Mouse (Mus musculus) liver, adult 2 months (tissue): ENCODE measurements at regions not wholly inside any gene's neighbourhood (a gene's known extent, or its start where the extent isn't known, plus 50 kb on each side); places are given as distances from the start of the nearest gene placed in this dataset.
"Not testable (repeated sequence)": the region's sequence is repeated elsewhere in the genome, so short reads cannot be mapped to it uniquely, and the experiment has no call there.

Experiments used
- CTCF ChIP-seq: fragments of 200-500 bp; IDR thresholded peaks from 2 replicates; pipeline ENCODE4 v1.5.1; 2011; ENCODE audit warnings: low read depth, low read length, control low read depth
- POLR2A ChIP-seq: fragments of 200-500 bp; IDR thresholded peaks from 2 replicates; pipeline ENCODE4 v1.6.1; 2011; ENCODE audit warnings: low read length, control low read depth; ENCODE audit not compliant: insufficient read depth; ENCODE audit errors: extremely low read depth

GRCm38 (mm10) chr13:50064365-50064764, 185.7 kb downstream of the Gm906 start:
- not testable (repeated sequence) for TF ChIP-seq POLR2A
- 0 out of 2 replicates have a peak, but pooled peaks have one; percentile 3 for TF ChIP-seq CTCF
